Mouse (Mus musculus) bone marrow macrophage, adult 2 months (primary cell): ENCODE data around the gene Dido1.

Experiments used
- CTCF ChIP-seq: IDR thresholded peaks from 2 replicates; pipeline ENCODE4 v1.5.1; 2012; ENCODE audit warnings: low read depth, mild to moderate bottlenecking, low read length, moderate library complexity
- POLR2A ChIP-seq: IDR thresholded peaks from 2 replicates; pipeline ENCODE4 v1.6.1; 2012; ENCODE audit warnings: mild to moderate bottlenecking, low read depth, low read length, borderline replicate concordance

DNA sequence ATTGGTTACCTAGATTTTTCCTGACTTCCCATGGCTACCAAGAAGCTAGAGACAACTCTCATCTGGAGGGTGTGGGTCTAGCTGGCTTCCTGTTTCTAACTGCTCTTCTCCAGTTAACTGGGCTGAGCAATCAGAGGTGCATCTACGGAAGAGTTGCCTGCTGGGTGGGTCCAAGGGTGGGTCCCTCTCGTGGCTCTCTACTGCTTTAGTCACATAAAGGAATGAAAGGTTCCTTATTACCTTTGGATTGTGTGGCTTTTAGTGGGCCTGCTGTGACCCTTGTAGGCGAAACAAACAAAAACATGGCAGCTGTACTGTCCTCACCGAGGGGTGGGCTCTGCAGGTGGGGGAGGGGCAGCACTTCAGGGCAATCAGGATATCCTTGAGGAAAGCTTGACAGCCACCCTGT, 17.8 kb upstream of the Dido1 start:
- TF ChIP-seq CTCF (no peak), POLR2A (no peak)
